Mouse (Mus musculus) small intestine, adult 2 months (tissue): ENCODE measurements around the gene Ranbp17. TPM values are rescaled to one million over a fixed set of nuclear protein-coding genes. Genes with fewer than 3 reads are reported as not detected.

Experiments
- H3K27ac ChIP-seq: fragments of 200-500 bp; 2 replicates; pipeline ENCODE4 v1.5.1; 2012; ENCODE audit warnings: low read depth, low read length, control low read depth, inconsistent platforms; ENCODE audit not compliant: insufficient read depth
- H3K27me3 ChIP-seq: fragments of 200-500 bp; 2 replicates; pipeline ENCODE4 v1.6.1; 2012; ENCODE audit warnings: mild to moderate bottlenecking, moderate library complexity, low read length, inconsistent platforms; ENCODE audit not compliant: control insufficient read depth, insufficient read depth
- H3K36me3 ChIP-seq: fragments of 200-500 bp; 2 replicates; pipeline ENCODE4 v1.6.1; 2012; ENCODE audit warnings: mild to moderate bottlenecking, low read length, control low read depth, inconsistent platforms; ENCODE audit not compliant: control insufficient read depth, insufficient read depth
- H3K4me1 ChIP-seq: fragments of 200-500 bp; 2 replicates; pipeline ENCODE4 v1.6.1; 2012; ENCODE audit warnings: low read length, inconsistent platforms, mixed read lengths; ENCODE audit not compliant: control insufficient read depth, insufficient read depth, insufficient read length
- H3K4me3 ChIP-seq: fragments of 200-500 bp; 2 replicates; pipeline ENCODE4 v1.5.1; 2012; ENCODE audit warnings: low read depth, mild to moderate bottlenecking, control low read depth, inconsistent platforms, low read length, moderate library complexity
- CTCF ChIP-seq: fragments of 200-500 bp; IDR thresholded peaks from 2 replicates; pipeline ENCODE4 v1.5.1; 2012; ENCODE audit warnings: low read depth, mild to moderate bottlenecking, control low read depth, inconsistent platforms, low read length, moderate library complexity, mixed read lengths; ENCODE audit not compliant: insufficient replicate concordance, insufficient read length; ENCODE audit errors: extremely low read depth
- POLR2A ChIP-seq: fragments of 200-500 bp; IDR thresholded peaks from 2 replicates; pipeline ENCODE4 v1.6.1; 2012; ENCODE audit warnings: low read depth, mild to moderate bottlenecking, control low read depth, inconsistent platforms, low read length, moderate library complexity
- WGBS: fragments of 180-500 bp; shearing (Covaris S2); methylation state at CpG from one replicate; pipeline ENCODE4 v1.1.7; 2018; 5-methylcytosine and 5-hydroxymethylcytosine counted together
- polyA plus RNA-seq: library from polyadenylated mRNA; depleted of rRNA; stranded (reverse); fragments of >200 nt; gene quantifications from 2 replicates; pipeline ENCODE4 v1.2.3, GENCODE M21; 2012; rRNA removed

Ranbp17 gene
- polyA plus RNA-seq, 1 experiment = 0.13 TPM

GRCm38 (mm10) chr11:33176525-33177245 lies 336.9 kb downstream of the Ranbp17 start:
- no peaks in the 10 kb centered on the region for H3K4me1 ChIP-seq
- H3K4me3 ChIP-seq = no peak overlapping the region
- no peak overlapping the region for H3K27ac ChIP-seq
- 34% methylated on average over 20 of the region's 20 CpGs for WGBS
- TF ChIP-seq POLR2A (no peak), CTCF (peak; percentile 54; the same call in 1 of the 2 replicates)
- H3K27me3 ChIP-seq = no peaks in the 10 kb centered on the region; the same call in 1 of the 2 replicates
- no peaks in the 10 kb centered on the region for H3K36me3 ChIP-seq

GRCm38 (mm10) chr11:33175768-33176167 lies 337.8 kb downstream of the Ranbp17 start:
- no peak for TF ChIP-seq CTCF
- TF ChIP-seq POLR2A = no peak
- H3K4me3 ChIP-seq = no peak overlapping the region
- 49% methylated on average over 2 of the region's 3 CpGs for WGBS
- no peaks in the 10 kb centered on the region; the same call in 1 of the 2 replicates for H3K27me3 ChIP-seq
- no peak overlapping the region for H3K27ac ChIP-seq
- no peaks in the 10 kb centered on the region for H3K4me1 ChIP-seq
- H3K36me3 ChIP-seq = no peaks in the 10 kb centered on the region

GRCm38 (mm10) chr11:33170489-33170888 lies 343.1 kb downstream of the Ranbp17 start:
- no peak for TF ChIP-seq POLR2A
- TF ChIP-seq CTCF = peak; percentile 75; the same call in 1 of the 2 replicates
- Histone ChIP-seq H3K4me3 (no peak overlapping the region), H3K36me3 (no peaks in the 10 kb centered on the region), H3K27ac (no peak overlapping the region), H3K4me1 (no peaks in the 10 kb centered on the region), H3K27me3 (no peaks in the 10 kb centered on the region; the same call in 1 of the 2 replicates)
- WGBS = 8% methylated on average over 9 of the region's 9 CpGs

- WGBS = 3% methylated on average over 49 of the region's 49 CpGs
- Histone ChIP-seq H3K4me1 (0 out of 2 replicates have a peak, but pooled peaks cover 2% of the 10 kb centered on the region), H3K27ac (peak within 1 kb of the TSS; percentile 76), H3K36me3 (peaks cover 14% of the 10 kb centered on the region), H3K27me3 (no peaks in the 10 kb centered on the region), H3K4me3 (peak within 1 kb of the TSS; percentile 91)
- TF ChIP-seq CTCF = no peak
- TF ChIP-seq POLR2A = peak; percentile 93
Measured at GRCm38 (mm10) chr11:33162998-33163506, 350.5 kb downstream of the Ranbp17 start, which contains the start of gene Npm1. Gene Npm1, minus strand, starts transcription at chr11:33163206.

- H3K27me3 ChIP-seq = no peaks in the 10 kb centered on the region
- H3K27ac ChIP-seq = peak overlapping the region; percentile 8; the same call in 1 of the 2 replicates
- WGBS = 2% methylated on average over 53 of the region's 53 CpGs
- H3K4me3 ChIP-seq = peak overlapping the region; percentile 91
- 0 out of 2 replicates have a peak, but pooled peaks cover 2% of the 10 kb centered on the region for H3K4me1 ChIP-seq
- H3K36me3 ChIP-seq = peaks cover 19% of the 10 kb centered on the region
- TF ChIP-seq CTCF (no peak), POLR2A (no peak)
Measured at GRCm38 (mm10) chr11:33162211-33162997, 351.1 kb downstream of the Ranbp17 start.

Other genes starting within 250 kb of the Ranbp17 start
- gene Gm12117, start 237.0 kb downstream of the Ranbp17 start, polyA plus RNA-seq = 0.10 TPM in 1 of 2 replicates, not detected in the other
- not detected in 2 replicates for gene Gabrp, start 65.2 kb upstream of the Ranbp17 start, polyA plus RNA-seq
- not detected in 2 replicates for gene D130052B06Rik, start 85.6 kb upstream of the Ranbp17 start, polyA plus RNA-seq